Mouse (Mus musculus) ES-Bruce4 (cell line): ENCODE results near the gene Naaa.

Experiments
- CTCF ChIP-seq: IDR thresholded peaks from one replicate; pipeline ENCODE4 v1.8.1; 2011; ENCODE audit warnings: low read depth, low read length
- EP300 ChIP-seq: IDR thresholded peaks from 2 replicates; pipeline ENCODE4 v1.6.1; 2011; ENCODE audit warnings: low read depth, low read length; ENCODE audit not compliant: insufficient read depth
- POLR2A ChIP-seq: IDR thresholded peaks from one replicate; pipeline ENCODE4 v1.8.1; 2011; ENCODE audit warnings: low read length; ENCODE audit not compliant: insufficient read depth

DNA sequence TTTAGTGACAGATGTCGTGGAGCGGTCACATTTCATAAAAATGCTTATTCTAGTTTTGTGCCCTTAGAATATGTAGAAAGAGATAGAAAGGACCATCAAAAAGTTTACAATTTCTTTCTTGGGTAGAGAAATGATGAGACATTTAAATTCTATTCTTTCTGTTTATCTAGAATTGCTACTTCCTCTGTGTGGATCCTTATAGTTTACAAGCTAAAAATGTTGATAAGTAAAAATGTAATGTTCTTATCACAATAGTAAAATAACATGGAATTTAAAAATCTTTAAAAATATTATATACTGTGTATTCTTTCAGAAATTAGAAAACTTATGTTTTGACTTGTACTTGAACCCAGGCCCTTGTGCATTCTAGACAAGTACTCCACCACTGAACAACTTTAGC lies 33.1 kb downstream of the Naaa start:
- TF ChIP-seq EP300 (no peak), POLR2A (no peak), CTCF (no peak)
